Mouse (Mus musculus): Measurements from ENCODE around the gene Ppp1r13b.

The Ppp1r13b gene

GRCm38 (mm10) chr12:111878213-111878612, 29.7 kb downstream of the Ppp1r13b start:
- peak; percentile 68 for DNase-seq (ENCODE audit: low spot score)

- DNase-seq (ENCODE audit: low spot score): no peak
Observed at GRCm38 (mm10) chr12:111875499-111875898, 32.4 kb downstream of the Ppp1r13b start.

- DNase-seq (ENCODE audit: low spot score): no peak
Observed at GRCm38 (mm10) chr12:111874601-111875140, 33.2 kb downstream of the Ppp1r13b start.

- DNase-seq (ENCODE audit: low spot score): no peak
Observed at GRCm38 (mm10) chr12:111872079-111872478, 35.8 kb downstream of the Ppp1r13b start.

GRCm38 (mm10) chr12:111870811-111871210, 37.1 kb downstream of the Ppp1r13b start:
- DNase-seq (ENCODE audit: low spot score): no peak

- no peak for DNase-seq (ENCODE audit: low spot score)
Observed at GRCm38 (mm10) chr12:111869806-111870205, 38.1 kb downstream of the Ppp1r13b start.

- no peak for DNase-seq (ENCODE audit: low spot score)
Observed at GRCm38 (mm10) chr12:111864206-111864824, 43.6 kb downstream of the Ppp1r13b start.

GRCm38 (mm10) chr12:111855448-111855847, 52.5 kb downstream of the Ppp1r13b start:
- no peak for DNase-seq (ENCODE audit: low spot score)

- DNase-seq (ENCODE audit: low spot score): no peak
Observed at GRCm38 (mm10) chr12:111853546-111853945, 54.4 kb downstream of the Ppp1r13b start.

- DNase-seq (ENCODE audit: low spot score): no peak
Observed at GRCm38 (mm10) chr12:111853011-111853436, 54.9 kb downstream of the Ppp1r13b start.

GRCm38 (mm10) chr12:111851745-111852144, 56.2 kb downstream of the Ppp1r13b start:
- DNase-seq (ENCODE audit: low spot score): no peak

GRCm38 (mm10) chr12:111851235-111851634, 56.7 kb downstream of the Ppp1r13b start:
- DNase-seq (ENCODE audit: low spot score): no peak

GRCm38 (mm10) chr12:111848300-111848798, 59.6 kb downstream of the Ppp1r13b start:
- DNase-seq (ENCODE audit: low spot score): no peak

GRCm38 (mm10) chr12:111846815-111847214, 61.1 kb downstream of the Ppp1r13b start:
- no peak for DNase-seq (ENCODE audit: low spot score)

GRCm38 (mm10) chr12:111845953-111846352, 62.0 kb downstream of the Ppp1r13b start:
- DNase-seq (ENCODE audit: low spot score): no peak

- no peak for DNase-seq (ENCODE audit: low spot score)
Observed at GRCm38 (mm10) chr12:111843470-111843869, 64.4 kb downstream of the Ppp1r13b start.

GRCm38 (mm10) chr12:111842565-111843433, 65.1 kb downstream of the Ppp1r13b start:
- no peak for DNase-seq (ENCODE audit: low spot score)

GRCm38 (mm10) chr12:111833457-111833856, 74.5 kb downstream of the Ppp1r13b start:
- DNase-seq (ENCODE audit: low spot score): peak; percentile 19

GRCm38 (mm10) chr12:111832643-111833042, 75.3 kb downstream of the Ppp1r13b start:
- DNase-seq (ENCODE audit: low spot score): no peak

- DNase-seq (ENCODE audit: low spot score): no peak
Observed at GRCm38 (mm10) chr12:111830375-111830774, 77.5 kb downstream of the Ppp1r13b start.

- no peak for DNase-seq (ENCODE audit: low spot score)
Observed at GRCm38 (mm10) chr12:111829954-111830353, 78.0 kb downstream of the Ppp1r13b start.

GRCm38 (mm10) chr12:111829447-111829846, 78.5 kb downstream of the Ppp1r13b start:
- no peak for DNase-seq (ENCODE audit: low spot score)

GRCm38 (mm10) chr12:111827556-111827955, 80.4 kb downstream of the Ppp1r13b start:
- DNase-seq (ENCODE audit: low spot score): no peak

All from spleen, adult 12 weeks (tissue).